Mouse (Mus musculus) retina, embryonic 14.5 days (tissue): Measurements from ENCODE around the gene Hist1h2ak.
A peak's percentile ranks its signal among the peaks of the same experiment; 100 is the strongest.

Source experiments
- DNase-seq: peaks from one replicate; pipeline ENCODE4 v3.0.0-alpha.2; 2015; ENCODE audit warnings: low spot score

Gene Hist1h2ak

DNA sequence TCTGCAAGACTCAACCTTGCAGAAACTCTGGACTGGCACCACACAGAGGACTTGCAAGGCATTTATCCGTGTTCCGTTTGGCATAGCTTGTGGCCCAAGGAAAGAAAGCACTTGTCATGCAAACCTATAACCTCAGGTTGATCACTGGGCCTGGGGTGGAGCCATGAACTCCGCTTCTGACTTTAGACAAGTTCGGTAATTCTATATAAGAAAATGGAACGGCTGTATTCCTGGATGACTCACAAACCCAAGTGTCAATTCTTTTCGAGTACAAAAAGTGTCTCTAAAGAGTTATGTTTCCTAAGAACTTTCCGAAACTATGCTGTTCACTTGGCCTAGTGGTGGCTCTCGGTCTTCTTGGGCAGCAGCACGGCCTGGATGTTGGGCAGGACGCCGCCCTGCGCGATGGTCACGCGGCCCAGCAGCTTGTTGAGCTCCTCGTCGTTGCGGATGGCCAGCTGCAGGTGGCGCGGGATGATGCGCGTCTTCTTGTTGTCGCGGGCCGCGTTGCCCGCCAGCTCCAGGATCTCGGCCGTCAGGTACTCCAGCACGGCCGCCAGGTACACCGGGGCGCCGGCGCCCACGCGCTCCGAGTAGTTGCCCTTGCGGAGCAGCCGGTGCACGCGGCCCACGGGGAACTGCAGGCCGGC, 32.4 kb downstream of the Hist1h2ak start:
- DNase-seq = peak; percentile 43

GRCm38 (mm10) chr13:21718381-21719080, 35.1 kb downstream of the Hist1h2ak start:
- no peak for DNase-seq

DNA sequence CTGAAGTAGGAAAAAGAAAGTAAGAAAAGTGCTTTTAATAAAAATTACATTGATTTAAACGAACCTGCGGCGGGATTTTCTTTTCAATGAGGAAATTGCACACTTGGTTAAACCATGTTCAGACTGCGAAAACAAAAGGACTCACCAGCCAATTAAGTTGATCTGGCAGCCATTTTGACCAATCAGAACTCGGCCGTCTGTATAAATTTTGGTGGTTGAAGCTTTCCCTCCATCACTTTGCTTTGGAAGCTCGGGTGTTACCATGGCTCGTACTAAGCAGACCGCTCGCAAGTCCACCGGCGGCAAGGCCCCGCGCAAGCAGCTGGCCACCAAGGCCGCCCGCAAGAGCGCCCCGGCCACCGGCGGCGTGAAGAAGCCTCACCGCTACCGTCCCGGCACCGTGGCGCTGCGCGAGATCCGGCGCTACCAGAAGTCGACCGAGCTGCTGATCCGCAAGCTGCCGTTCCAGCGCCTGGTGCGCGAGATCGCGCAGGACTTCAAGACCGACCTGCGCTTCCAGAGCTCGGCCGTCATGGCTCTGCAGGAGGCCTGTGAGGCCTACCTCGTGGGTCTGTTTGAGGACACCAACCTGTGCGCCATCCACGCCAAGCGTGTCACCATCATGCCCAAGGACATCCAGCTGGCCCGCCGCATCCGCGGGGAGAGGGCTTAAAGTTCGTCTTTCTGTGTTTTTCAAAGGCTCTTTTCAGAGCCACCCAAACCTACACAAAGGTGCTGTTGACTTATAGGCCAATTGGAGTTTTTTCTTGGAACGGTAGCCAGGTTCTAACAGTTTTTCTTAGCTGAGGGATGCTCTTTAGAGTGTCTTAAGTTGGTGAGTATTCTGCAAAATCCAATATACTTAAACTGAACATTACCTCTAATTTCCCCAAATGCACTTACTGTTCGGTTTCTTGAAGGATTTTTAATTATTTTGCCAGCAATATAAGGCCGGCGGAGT, 36.0 kb downstream of the Hist1h2ak start, which contains the start of gene Hist1h3h:
Gene Hist1h3h, plus strand, starts transcription at position 263 of the 961 bp plus-strand sequence.
- peak; percentile 94 for DNase-seq

GRCm38 (mm10) chr13:21716540-21717391, 36.9 kb downstream of the Hist1h2ak start:
- peak; percentile 62 for DNase-seq

DNA sequence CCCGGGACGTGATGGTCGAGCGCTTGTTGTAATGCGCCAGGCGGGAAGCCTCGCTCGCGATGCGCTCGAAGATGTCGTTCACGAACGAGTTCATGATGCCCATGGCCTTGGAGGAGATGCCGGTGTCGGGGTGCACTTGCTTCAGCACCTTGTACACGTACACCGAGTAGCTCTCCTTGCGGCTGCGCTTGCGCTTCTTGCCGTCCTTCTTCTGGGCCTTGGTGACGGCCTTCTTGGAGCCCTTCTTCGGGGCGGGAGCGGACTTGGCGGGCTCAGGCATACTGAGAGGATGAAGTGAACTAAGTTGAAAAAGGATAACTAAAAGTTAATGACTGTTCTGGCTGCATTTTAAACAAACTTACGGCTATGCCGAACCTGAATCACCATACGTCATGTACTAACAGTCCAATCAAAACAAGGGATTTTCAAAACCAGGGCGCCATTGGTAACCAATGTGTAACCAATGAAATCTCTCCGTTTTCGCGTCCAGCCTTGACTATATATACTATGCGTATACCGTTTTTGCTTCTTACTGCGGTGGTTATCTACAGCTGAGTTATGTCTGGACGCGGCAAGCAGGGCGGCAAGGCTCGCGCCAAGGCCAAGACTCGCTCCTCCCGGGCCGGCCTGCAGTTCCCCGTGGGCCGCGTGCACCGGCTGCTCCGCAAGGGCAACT, 37.6 kb downstream of the Hist1h2ak start, which contains the start of the genes Hist1h2bl and Hist1h2ai:
Gene Hist1h2bl, minus strand, starts transcription at position 280 of the 676 bp plus-strand sequence.
Gene Hist1h2ai, plus strand, starts transcription at position 559 of the 676 bp plus-strand sequence.
- peak; percentile 96 for DNase-seq

- DNase-seq = peak; percentile 46
Observed at GRCm38 (mm10) chr13:21715131-21715863, 38.3 kb downstream of the Hist1h2ak start.

DNA sequence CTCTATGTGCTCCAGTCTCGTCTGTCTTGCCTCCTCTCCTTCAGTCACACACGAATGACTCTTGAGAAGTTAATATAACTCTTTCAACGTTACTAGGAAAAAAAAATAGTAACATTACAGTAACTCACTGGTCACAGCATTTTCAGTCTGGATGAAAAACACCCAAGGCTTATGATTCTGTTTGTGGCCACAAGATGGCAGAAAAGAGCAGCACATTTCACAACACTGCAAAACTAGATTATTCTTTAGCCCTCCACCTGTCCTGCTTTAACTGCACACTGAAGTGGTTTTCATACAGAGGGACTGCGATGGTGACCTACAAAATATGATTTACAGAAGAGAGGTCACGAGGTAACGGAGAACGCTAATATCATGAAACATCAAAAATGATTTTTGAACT, 38.9 kb downstream of the Hist1h2ak start:
- peak; percentile 84 for DNase-seq

DNA sequence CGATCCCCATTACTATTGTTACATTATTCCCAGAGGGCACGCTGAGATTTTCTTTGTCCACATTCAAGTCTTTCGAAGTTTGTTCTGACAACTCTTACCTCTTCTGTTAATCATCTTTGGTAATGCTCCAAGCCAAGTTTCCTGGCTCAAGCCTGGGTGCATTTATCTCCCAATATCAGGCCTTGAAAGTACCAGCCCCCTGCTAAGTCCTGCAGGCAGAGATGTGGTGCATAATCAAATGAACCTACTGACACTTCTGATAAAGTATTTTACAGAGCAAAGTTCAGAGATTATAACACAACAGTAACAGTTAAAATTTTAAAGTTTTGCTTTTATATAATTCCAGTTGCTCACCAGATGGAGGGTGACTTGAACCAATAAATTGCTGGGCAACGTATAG, 41.9 kb downstream of the Hist1h2ak start:
- no peak for DNase-seq

- peak; percentile 91 for DNase-seq
Observed at GRCm38 (mm10) chr13:21710821-21711525, 42.7 kb downstream of the Hist1h2ak start.

DNA sequence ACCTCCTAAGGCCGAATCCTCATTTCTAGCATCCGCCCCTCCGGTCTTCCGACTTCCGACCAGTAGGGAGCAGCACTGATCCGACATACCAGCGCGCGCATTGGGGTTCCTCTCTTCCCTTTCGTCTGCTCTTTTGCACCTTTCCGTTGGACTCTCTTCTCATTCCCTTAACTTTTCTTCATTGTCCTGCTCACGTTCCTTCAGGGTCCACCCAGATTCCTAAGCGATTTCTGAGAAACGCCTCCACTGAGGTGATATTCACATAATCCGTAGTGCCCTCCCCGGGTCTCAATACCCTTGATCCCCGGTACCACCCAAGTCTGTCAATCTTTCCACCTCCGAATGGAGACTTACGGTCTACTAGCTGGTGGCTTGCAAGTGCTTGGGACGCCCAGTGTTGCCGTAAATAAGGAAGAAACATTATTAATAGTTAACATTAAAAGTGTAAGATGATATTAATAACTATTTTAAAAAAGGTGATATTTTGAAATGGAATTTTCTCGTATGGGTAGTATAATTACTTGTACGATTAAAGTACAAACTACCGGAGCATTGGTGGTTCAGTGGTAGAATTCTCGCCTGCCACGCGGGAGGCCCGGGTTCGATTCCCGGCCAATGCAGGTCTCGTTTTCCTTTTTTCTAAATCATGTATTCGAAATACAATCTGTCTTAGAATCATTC, 43.5 kb downstream of the Hist1h2ak start:
- DNase-seq = peak; percentile 93

- no peak for DNase-seq
Observed at GRCm38 (mm10) chr13:21706669-21707068, 47.0 kb downstream of the Hist1h2ak start.
